Mouse (Mus musculus): ENCODE measurements around the gene Icam2.

DNA sequence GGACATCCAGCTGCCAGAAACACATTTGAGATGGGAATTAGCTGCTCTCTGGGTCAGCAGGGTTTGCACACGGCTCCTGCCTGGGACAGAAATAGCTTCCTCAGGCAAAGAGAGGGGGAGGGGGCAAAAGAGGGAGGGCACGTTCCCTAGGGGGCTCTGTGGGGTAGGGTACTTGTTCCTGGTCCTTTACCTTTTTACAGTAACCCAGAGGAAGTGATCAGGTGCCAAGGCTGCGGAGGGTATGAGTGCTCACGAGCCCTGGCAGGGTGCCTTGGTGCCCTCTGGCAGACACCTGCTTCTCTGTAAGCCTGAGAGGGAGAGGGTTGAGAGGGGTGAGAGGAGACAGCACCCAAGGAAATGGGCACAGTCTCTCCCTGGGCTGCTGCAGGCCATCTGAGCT lies 55.4 kb downstream of the Icam2 start:
- TF ChIP-seq CTCF (IDR thresholded peaks at IDR 0.05; ENCODE audit: low read depth, low read length) (no peak), TAL1 (conservative IDR thresholded peaks at IDR 0.05; ENCODE audit: low read depth, low read length) (no peak), GATA2 (IDR thresholded peaks at IDR 0.05; ENCODE audit: borderline replicate concordance, low read depth, low read length) (no peak)

Measured in G1E (cell line).